Mouse (Mus musculus) brain, embryonic 14.5 days (tissue): Measurements from ENCODE around the gene Adcy3.
A peak's percentile ranks its signal among the peaks of the same experiment; 100 is the strongest.

Experiments used
- CTCF ChIP-seq: fragments of 200-500 bp; IDR thresholded peaks from 2 replicates; pipeline ENCODE4 v1.5.1; 2012; ENCODE audit warnings: inconsistent platforms, mild to moderate bottlenecking, moderate library complexity, borderline replicate concordance; ENCODE audit not compliant: insufficient read depth, insufficient read length; ENCODE audit errors: extremely low read depth
- POLR2A ChIP-seq: fragments of 200-500 bp; IDR thresholded peaks from 2 replicates; pipeline ENCODE4 v1.6.1; 2012; ENCODE audit warnings: mild to moderate bottlenecking, inconsistent platforms, borderline replicate concordance; ENCODE audit not compliant: poor library complexity, insufficient read depth, insufficient read length, severe bottlenecking; ENCODE audit errors: extremely low read depth

GRCm38 (mm10) chr12:4233572-4234508 lies 100.9 kb downstream of the Adcy3 start, which contains the start of the genes Ptrhd1 and Cenpo:
- peak; percentile 20; the same call in 1 of the 2 replicates for TF ChIP-seq POLR2A
- no peak for TF ChIP-seq CTCF
